Mouse (Mus musculus) limb, embryonic 14.5 days (tissue): ENCODE measurements around the gene Gm42791. TPM values are rescaled to one million over a fixed set of nuclear protein-coding genes. Genes with fewer than 3 reads are reported as not detected.

ENCODE experiments used
- ATAC-seq: fragments of 200-750 bp; cut with Nextera tagmentation; 2 replicates; pipeline ENCODE4 v1.8.0; 2017; ENCODE audit warnings: low read depth, moderate number of reproducible peaks, moderate TSS enrichment; ENCODE audit not compliant: low FRiP score
- DNase-seq: peaks from one replicate; pipeline ENCODE4 v3.0.0-alpha.2; 2015; ENCODE audit warnings: low spot score
- H3K27ac ChIP-seq: fragments of 300-500 bp; sonication (generic); replicated peaks from 2 replicates; pipeline ENCODE4 v1.5.1; 2014; ENCODE audit warnings: low read depth, mild to moderate bottlenecking, low read length, moderate library complexity, mixed read lengths
- H3K27me3 ChIP-seq: fragments of 300-500 bp; sonication (generic); 2 replicates; pipeline ENCODE4 v1.6.1; 2014; ENCODE audit warnings: low read length, mixed read lengths; ENCODE audit not compliant: control insufficient read depth, insufficient read depth
- H3K36me3 ChIP-seq: fragments of 300-500 bp; sonication (generic); 2 replicates; pipeline ENCODE4 v1.6.1; 2014; ENCODE audit warnings: mild to moderate bottlenecking, low read length, moderate library complexity, mixed read lengths; ENCODE audit not compliant: control insufficient read depth, insufficient read depth
- H3K4me1 ChIP-seq: fragments of 300-500 bp; sonication (generic); 2 replicates; pipeline ENCODE4 v1.6.1; 2014; ENCODE audit warnings: antibody characterized with exemption, low read length, mixed read lengths; ENCODE audit not compliant: control insufficient read depth, insufficient read depth
- H3K4me2 ChIP-seq: fragments of 300-500 bp; sonication (generic); replicated peaks from 2 replicates; pipeline ENCODE4 v1.6.1; 2014; ENCODE audit warnings: low read depth, mild to moderate bottlenecking, low read length, moderate library complexity; ENCODE audit not compliant: severe bottlenecking
- H3K4me3 ChIP-seq: fragments of 300-500 bp; sonication (generic); replicated peaks from 2 replicates; pipeline ENCODE4 v1.5.1; 2014; ENCODE audit warnings: low read length
- H3K9ac ChIP-seq: fragments of 300-500 bp; sonication (generic); 2 replicates; pipeline ENCODE4 v1.6.1; 2014; ENCODE audit warnings: mild to moderate bottlenecking, low read depth, low read length, moderate library complexity; ENCODE audit not compliant: severe bottlenecking
- H3K9me3 ChIP-seq: fragments of 300-500 bp; sonication (generic); 2 replicates; pipeline ENCODE4 v1.6.1; 2016; ENCODE audit warnings: low read length; ENCODE audit not compliant: control insufficient read depth
- POLR2A ChIP-seq: fragments of 200-500 bp; IDR thresholded peaks from 2 replicates; pipeline ENCODE4 v1.8.0; 2012; ENCODE audit warnings: inconsistent platforms, mild to moderate bottlenecking, moderate library complexity, borderline replicate concordance; ENCODE audit not compliant: insufficient read depth, insufficient read length; ENCODE audit errors: extremely low read depth
- WGBS: fragments of 180-500 bp; shearing (Covaris S2); extraction: QIAGEN DNeasy Blood & Tissue Kit; methylation state at CpG from one replicate; pipeline ENCODE4 v1.1.7; 2014; 5-methylcytosine and 5-hydroxymethylcytosine counted together
- polyA plus RNA-seq, 2 experiments: library from polyadenylated mRNA; depleted of rRNA in 1 of 2; stranded (reverse) in 1 of 2; unstranded in 1 of 2; fragments of >200 nt; fragmentation: Nextera tagmentation in 1 of 2; extraction: Ambion mirVana in 1 of 2; gene quantifications; 2 replicates each; pipeline versions ENCODE4 v1.2.1 to v1.2.3; 2012 to 2014

Gene Gm42791
- polyA plus RNA-seq, 2 experiments: not detected

DNA sequence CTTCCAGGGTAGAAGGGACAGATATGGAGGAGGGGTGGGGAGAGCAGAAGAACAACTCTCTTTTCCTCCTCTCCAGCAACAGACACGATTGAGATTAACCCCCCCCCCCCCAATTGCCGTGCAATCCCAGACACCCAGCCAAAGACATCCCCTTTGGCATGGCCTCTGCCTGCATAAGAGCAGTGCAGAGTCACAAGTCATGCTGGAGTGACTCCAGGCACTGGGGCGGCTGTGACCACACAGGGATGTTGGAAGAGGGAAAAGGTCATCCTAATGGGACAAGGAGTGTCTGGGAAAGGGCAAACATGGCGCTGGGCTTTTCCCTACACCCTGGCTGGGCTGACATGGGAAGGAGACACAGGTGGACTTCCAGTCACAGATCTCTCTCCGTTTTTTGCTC lies 41.8 kb downstream of the Gm42791 start:
- ATAC-seq (no peak), DNase-seq (no peak)
- no peak overlapping the region for H3K4me2 ChIP-seq
- H3K4me3 ChIP-seq: no peak overlapping the region
- H3K36me3 ChIP-seq: no peaks in the 10 kb centered on the region
- H3K9me3 ChIP-seq: no peaks in the 10 kb centered on the region; the same call in 1 of the 2 replicates
- 73% methylated on average over 5 of the region's 5 CpGs for WGBS
- no peak for TF ChIP-seq POLR2A
- H3K27me3 ChIP-seq: no peaks in the 10 kb centered on the region
- H3K4me1 ChIP-seq: peaks cover 22% of the 10 kb centered on the region
- H3K27ac ChIP-seq: no peak overlapping the region
- H3K9ac ChIP-seq: no peak overlapping the region

DNA sequence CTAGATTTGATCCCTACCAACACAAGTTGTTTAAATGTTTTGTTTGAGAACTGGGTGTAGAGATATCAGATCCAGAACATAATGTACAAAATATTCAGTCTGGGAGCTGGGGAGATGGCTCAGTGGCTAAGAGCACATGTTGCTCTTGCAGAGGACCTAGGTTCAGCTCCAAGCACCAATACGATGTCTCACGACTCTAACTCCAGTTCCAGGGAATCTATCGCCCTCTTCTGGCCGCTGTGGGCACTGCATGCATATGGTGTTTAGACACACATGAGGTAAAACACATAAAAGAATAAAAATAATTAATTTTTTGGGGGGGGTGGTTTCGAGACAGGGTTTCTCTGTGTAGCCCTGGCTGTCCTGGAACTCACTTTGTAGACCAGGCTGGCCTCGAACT lies 42.5 kb downstream of the Gm42791 start:
- Histone ChIP-seq H3K4me3 (no peak overlapping the region), H3K36me3 (no peaks in the 10 kb centered on the region), H3K9ac (no peak overlapping the region), H3K27ac (no peak overlapping the region), H3K4me1 (peaks cover 22% of the 10 kb centered on the region), H3K27me3 (no peaks in the 10 kb centered on the region), H3K4me2 (no peak overlapping the region), H3K9me3 (no peaks in the 10 kb centered on the region; the same call in 1 of the 2 replicates)
- no peak for ATAC-seq
- TF ChIP-seq POLR2A: no peak
- 51% methylated on average over 6 of the region's 6 CpGs for WGBS
- DNase-seq: no peak

DNA sequence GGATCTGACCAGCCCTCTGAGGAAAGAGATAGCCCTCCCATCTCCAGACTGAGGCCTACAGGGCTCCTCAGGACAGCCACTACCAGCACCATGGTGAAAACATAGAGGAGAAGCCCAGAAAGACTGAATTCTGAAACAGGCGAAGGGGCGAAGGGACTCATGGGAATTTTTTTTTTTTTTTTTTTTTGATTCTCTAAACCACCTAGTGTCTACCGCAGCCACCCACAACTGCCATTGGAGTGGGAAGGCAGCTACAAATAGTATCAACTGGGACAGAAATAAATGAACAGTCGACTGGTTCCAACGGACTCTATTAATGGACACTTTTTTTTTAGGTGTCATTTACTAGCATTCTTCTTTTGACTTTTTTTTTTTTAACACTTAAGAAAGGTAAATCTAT lies 43.6 kb downstream of the Gm42791 start:
- 85% methylated on average over 5 of the region's 5 CpGs for WGBS
- no peak for ATAC-seq
- H3K9me3 ChIP-seq: no peaks in the 10 kb centered on the region; the same call in 1 of the 2 replicates
- H3K4me1 ChIP-seq: peaks cover 22% of the 10 kb centered on the region
- H3K36me3 ChIP-seq: no peaks in the 10 kb centered on the region
- no peak for DNase-seq
- no peak overlapping the region for H3K27ac ChIP-seq
- no peak for TF ChIP-seq POLR2A
- no peaks in the 10 kb centered on the region for H3K27me3 ChIP-seq
- no peak overlapping the region for H3K9ac ChIP-seq
- no peak overlapping the region for H3K4me2 ChIP-seq
- no peak overlapping the region for H3K4me3 ChIP-seq

DNA sequence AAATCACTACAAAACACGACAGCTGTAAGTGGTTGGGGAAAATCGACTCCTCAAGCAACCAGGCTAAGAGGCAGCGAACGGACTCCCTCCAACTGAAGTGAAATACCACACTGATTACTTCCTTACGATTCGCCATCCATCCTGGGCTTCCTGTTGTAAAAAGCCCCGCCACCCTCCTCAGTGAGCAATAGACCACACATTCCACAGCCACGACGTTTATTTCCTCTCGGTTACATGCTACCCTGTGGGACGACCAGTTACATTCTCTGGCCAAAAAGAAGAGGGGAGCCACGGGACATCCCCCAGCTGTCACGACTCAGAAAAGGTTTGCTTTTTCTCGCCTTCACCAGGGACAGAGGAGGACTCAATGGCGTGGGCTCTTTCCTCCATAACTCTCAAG lies 44.9 kb downstream of the Gm42791 start:
- TF ChIP-seq POLR2A: no peak
- DNase-seq: peak; percentile 77

DNA sequence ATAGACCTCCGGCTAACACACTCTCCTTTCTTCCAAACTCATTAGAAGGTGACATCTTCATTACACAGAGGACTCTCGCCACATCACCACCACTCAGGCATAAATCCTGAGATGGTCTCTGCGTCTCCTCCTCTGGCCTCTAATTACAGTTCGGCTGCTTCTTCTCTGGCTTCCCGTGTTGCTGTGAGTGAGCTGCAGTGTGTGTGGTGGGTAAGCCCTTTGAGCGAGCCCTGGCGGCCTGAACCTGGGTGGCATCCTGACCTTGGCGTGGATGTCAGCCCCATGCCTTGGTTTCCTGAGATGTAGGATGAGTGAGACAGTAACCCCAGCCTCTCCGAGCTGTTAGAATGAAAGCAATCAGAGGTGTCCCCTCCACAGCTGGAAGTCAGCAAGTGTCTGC lies 46.4 kb downstream of the Gm42791 start:
- Histone ChIP-seq H3K4me1 (peaks cover 22% of the 10 kb centered on the region), H3K27ac (no peak overlapping the region), H3K9ac (no peak overlapping the region), H3K4me2 (no peak overlapping the region), H3K36me3 (no peaks in the 10 kb centered on the region), H3K27me3 (no peaks in the 10 kb centered on the region), H3K4me3 (no peak overlapping the region), H3K9me3 (no peaks in the 10 kb centered on the region; the same call in 1 of the 2 replicates)
- DNase-seq: no peak
- no peak for ATAC-seq
- WGBS: 55% methylated on average over 9 of the region's 9 CpGs
- no peak for TF ChIP-seq POLR2A

More for the DNA sequence above, 44.9 kb downstream of the Gm42791 start:
- Histone ChIP-seq H3K9ac (no peak overlapping the region), H3K36me3 (no peaks in the 10 kb centered on the region), H3K27me3 (no peaks in the 10 kb centered on the region), H3K4me1 (peaks cover 22% of the 10 kb centered on the region), H3K27ac (peak overlapping the region; percentile 85), H3K4me2 (0 out of 2 replicates have a peak overlapping the region, but pooled peaks have one; percentile 0), H3K9me3 (no peaks in the 10 kb centered on the region; the same call in 1 of the 2 replicates), H3K4me3 (no peak overlapping the region)
- peak; percentile 80 for ATAC-seq
- WGBS: 14% methylated on average over 15 of the region's 15 CpGs

DNA sequence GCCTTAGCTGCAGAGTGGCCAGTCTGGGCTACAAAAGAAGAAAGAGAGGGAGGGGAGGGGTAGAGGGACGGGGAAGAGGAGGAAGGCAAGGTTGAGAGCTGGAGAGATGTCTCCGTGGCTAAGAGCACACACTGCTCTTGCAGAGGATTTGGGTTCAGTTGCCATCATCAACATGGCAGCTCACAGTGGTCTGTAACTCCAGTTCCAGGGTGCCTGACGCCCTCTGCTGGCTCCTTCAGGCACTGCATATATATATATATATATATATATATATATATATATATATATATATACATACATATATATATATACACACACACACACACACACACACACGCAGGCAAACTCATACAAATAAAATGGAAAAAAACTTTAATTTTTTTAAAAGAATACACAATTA lies 47.5 kb downstream of the Gm42791 start:
- Histone ChIP-seq H3K9ac (no peak overlapping the region), H3K4me3 (no peak overlapping the region), H3K27me3 (no peaks in the 10 kb centered on the region), H3K4me1 (peaks cover 22% of the 10 kb centered on the region), H3K27ac (no peak overlapping the region), H3K36me3 (no peaks in the 10 kb centered on the region), H3K9me3 (no peaks in the 10 kb centered on the region; the same call in 1 of the 2 replicates), H3K4me2 (no peak overlapping the region)
- 84% methylated on average over 4 of the region's 4 CpGs for WGBS
- no peak for DNase-seq
- no peak for TF ChIP-seq POLR2A
- no peak for ATAC-seq
